Mouse (Mus musculus): Measurements from ENCODE around the gene Nags. TPM values are rescaled to one million over a fixed set of nuclear protein-coding genes. Genes with fewer than 3 reads are reported as not detected.
A peak's percentile ranks its signal among the peaks of the same experiment; 100 is the strongest.

The Nags gene
- total and polyA plus RNA-seq, 2 experiments from 2014 or later, result not detected

DNA sequence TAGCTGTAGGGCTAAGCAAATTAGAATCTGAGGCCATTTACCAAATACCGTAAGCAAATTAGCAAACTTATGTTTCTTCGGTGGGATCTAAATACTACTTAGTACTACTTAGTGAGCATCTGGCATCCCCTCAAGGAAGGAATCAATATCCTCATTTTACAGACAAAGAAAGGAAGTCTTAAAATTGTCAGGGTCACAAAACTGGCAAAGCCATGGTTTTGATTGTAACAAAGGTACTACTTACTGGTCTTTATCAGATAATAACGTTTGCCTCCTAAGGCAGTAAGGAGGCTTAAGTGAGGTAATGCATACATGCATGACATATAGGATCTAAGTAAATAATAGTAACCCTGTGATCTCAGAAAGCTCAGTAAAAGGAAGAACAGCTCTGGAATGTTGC is 40.4 kb downstream of the Nags start:
- WGBS, result 41% methylated on average over 3 of the region's 3 CpGs

GRCm38 (mm10) chr11:102186235-102186634 is 40.9 kb downstream of the Nags start:
- Histone ChIP-seq H3K9ac (replicated peaks; ENCODE audit: low read depth, low read length) (no peak overlapping the region), H3K4me2 (ENCODE audit: low read depth, low read length) (no peak overlapping the region), H3K4me1 (ENCODE audit: control insufficient read depth, insufficient read depth) (peaks cover 30% of the 10 kb centered on the region), H3K27ac (ENCODE audit: low read depth) (no peak overlapping the region), H3K4me3 (ENCODE audit: low read depth, low read length) (no peak overlapping the region), H3K9me3 (replicated peaks; ENCODE audit: control insufficient read depth, low read length) (no peaks in the 10 kb centered on the region), H3K36me3 (replicated peaks; ENCODE audit: control insufficient read depth, insufficient read depth, low read length) (peaks cover 14% of the 10 kb centered on the region), H3K27me3 (ENCODE audit: control insufficient read depth, insufficient read depth, low read length) (no peaks in the 10 kb centered on the region)
- TF ChIP-seq CTCF (IDR thresholded peaks at IDR 0.05; ENCODE audit: low read depth), result no peak
- no peak for TF ChIP-seq EP300 (IDR thresholded peaks at IDR 0.05; ENCODE audit: low read depth)
- WGBS, result 54% methylated on average over 1 of the region's 1 CpGs
- no peak for DNase-seq (ENCODE audit: low spot score)
- no peak for ATAC-seq (ENCODE audit: insufficient read depth, low read depth)

More for the DNA sequence above, 40.4 kb downstream of the Nags start:
- Histone ChIP-seq H3K4me2 (ENCODE audit: low read depth, low read length) (peak overlapping the region; percentile 98), H3K9ac (replicated peaks; ENCODE audit: low read depth, low read length) (no peak overlapping the region), H3K4me1 (ENCODE audit: control insufficient read depth, insufficient read depth) (peaks cover 30% of the 10 kb centered on the region), H3K9me3 (replicated peaks; ENCODE audit: control insufficient read depth, low read length) (no peaks in the 10 kb centered on the region), H3K27me3 (ENCODE audit: control insufficient read depth, insufficient read depth, low read length) (no peaks in the 10 kb centered on the region), H3K27ac (ENCODE audit: low read depth) (peak overlapping the region; percentile 93), H3K4me3 (ENCODE audit: low read depth, low read length) (peak overlapping the region; percentile 89), H3K36me3 (replicated peaks; ENCODE audit: control insufficient read depth, insufficient read depth, low read length) (peaks cover 20% of the 10 kb centered on the region)
- TF ChIP-seq CTCF (IDR thresholded peaks at IDR 0.05; ENCODE audit: low read depth) (no peak), EP300 (IDR thresholded peaks at IDR 0.05; ENCODE audit: low read depth) (no peak)
- no peak for ATAC-seq (ENCODE audit: insufficient read depth, low read depth)
- DNase-seq (ENCODE audit: low spot score), result no peak

GRCm38 (mm10) chr11:102188980-102189379 is 43.7 kb downstream of the Nags start:
- H3K9me3 ChIP-seq (replicated peaks; ENCODE audit: control insufficient read depth, low read length), result no peaks in the 10 kb centered on the region
- peak overlapping the region; percentile 95 for H3K4me2 ChIP-seq (ENCODE audit: low read depth, low read length)
- 61% methylated on average over 6 of the region's 6 CpGs for WGBS
- H3K4me1 ChIP-seq (ENCODE audit: control insufficient read depth, insufficient read depth), result peaks cover 25% of the 10 kb centered on the region
- H3K9ac ChIP-seq (replicated peaks; ENCODE audit: low read depth, low read length), result no peak overlapping the region
- peaks cover 9% of the 10 kb centered on the region; the same call in 1 of the 2 replicates for H3K36me3 ChIP-seq (replicated peaks; ENCODE audit: control insufficient read depth, insufficient read depth, low read length)
- TF ChIP-seq CTCF (IDR thresholded peaks at IDR 0.05; ENCODE audit: low read depth) (no peak), EP300 (IDR thresholded peaks at IDR 0.05; ENCODE audit: low read depth) (no peak; the same call in 1 of the 2 replicates)
- H3K27ac ChIP-seq (ENCODE audit: low read depth), result 0 out of 2 replicates have a peak overlapping the region, but pooled peaks have one; percentile 18
- ATAC-seq (ENCODE audit: insufficient read depth, low read depth) (no peak), DNase-seq (ENCODE audit: low spot score) (no peak)
- peak overlapping the region; percentile 75 for H3K4me3 ChIP-seq (ENCODE audit: low read depth, low read length)
- H3K27me3 ChIP-seq (ENCODE audit: control insufficient read depth, insufficient read depth, low read length), result no peaks in the 10 kb centered on the region

- ATAC-seq (ENCODE audit: insufficient read depth, low read depth), result peak; percentile 84
- H3K4me3 ChIP-seq (ENCODE audit: low read depth, low read length), result peak within 1 kb of the TSS; percentile 75
- H3K27ac ChIP-seq (ENCODE audit: low read depth), result peak within 1 kb of the TSS; percentile 68
- no peaks in the 10 kb centered on the region for H3K27me3 ChIP-seq (ENCODE audit: control insufficient read depth, insufficient read depth, low read length)
- TF ChIP-seq EP300 (IDR thresholded peaks at IDR 0.05; ENCODE audit: low read depth) (peak; percentile 70; the same call in 1 of the 2 replicates), CTCF (IDR thresholded peaks at IDR 0.05; ENCODE audit: low read depth) (no peak)
- peak within 1 kb of the TSS; percentile 95 for H3K4me2 ChIP-seq (ENCODE audit: low read depth, low read length)
- peaks cover 17% of the 10 kb centered on the region for H3K36me3 ChIP-seq (replicated peaks; ENCODE audit: control insufficient read depth, insufficient read depth, low read length)
- H3K9ac ChIP-seq (replicated peaks; ENCODE audit: low read depth, low read length), result peak within 1 kb of the TSS; percentile 70
- WGBS, result 2% methylated on average over 50 of the region's 50 CpGs
- H3K9me3 ChIP-seq (replicated peaks; ENCODE audit: control insufficient read depth, low read length), result no peaks in the 10 kb centered on the region
- peak; percentile 91 for DNase-seq (ENCODE audit: low spot score)
- H3K4me1 ChIP-seq (ENCODE audit: control insufficient read depth, insufficient read depth), result peaks cover 20% of the 10 kb centered on the region
These were observed 44.4 kb downstream of the Nags start, which contains the start of gene G6pc3 for GRCm38 (mm10) chr11:102189461-102190436. TSS of gene G6pc3 (plus strand) at chr11:102189620.

GRCm38 (mm10) chr11:102190848-102191247 is 45.5 kb downstream of the Nags start:
- peaks cover 28% of the 10 kb centered on the region for H3K36me3 ChIP-seq (replicated peaks; ENCODE audit: control insufficient read depth, insufficient read depth, low read length)
- no peak for ATAC-seq (ENCODE audit: insufficient read depth, low read depth)
- peaks cover 15% of the 10 kb centered on the region for H3K4me1 ChIP-seq (ENCODE audit: control insufficient read depth, insufficient read depth)
- H3K4me2 ChIP-seq (ENCODE audit: low read depth, low read length), result no peak overlapping the region
- H3K27ac ChIP-seq (ENCODE audit: low read depth), result no peak overlapping the region
- no peak overlapping the region for H3K9ac ChIP-seq (replicated peaks; ENCODE audit: low read depth, low read length)
- no peaks in the 10 kb centered on the region for H3K9me3 ChIP-seq (replicated peaks; ENCODE audit: control insufficient read depth, low read length)
- H3K4me3 ChIP-seq (ENCODE audit: low read depth, low read length), result no peak overlapping the region
- TF ChIP-seq EP300 (IDR thresholded peaks at IDR 0.05; ENCODE audit: low read depth), result no peak
- no peak for TF ChIP-seq CTCF (IDR thresholded peaks at IDR 0.05; ENCODE audit: low read depth)
- WGBS, result 73% methylated on average over 4 of the region's 4 CpGs
- no peak for DNase-seq (ENCODE audit: low spot score)
- no peaks in the 10 kb centered on the region for H3K27me3 ChIP-seq (ENCODE audit: control insufficient read depth, insufficient read depth, low read length)
